Mouse (Mus musculus): Measurements from ENCODE around the gene Dlg1.

GRCm38 (mm10) chr16:31917776-31918175 is 254.5 kb downstream of the Dlg1 start:
- no peak for TF ChIP-seq CTCF (IDR thresholded peaks at IDR 0.05; ENCODE audit: control insufficient read depth, insufficient read depth, insufficient replicate concordance, low read depth, low read length)
- no peak for TF ChIP-seq POLR2A (IDR thresholded peaks at IDR 0.05; ENCODE audit: control insufficient read depth, low read depth, low read length)
